Mouse (Mus musculus) B cell, adult 67 days (primary cell): ENCODE measurements around the gene Ifitm6. TPM values are rescaled to one million over a fixed set of nuclear protein-coding genes. Genes with fewer than 3 reads are reported as not detected.

Experiments used
- total RNA-seq, 2 experiments: library from RNA; stranded (reverse); gene quantifications; 4 replicates each; pipeline ENCODE4 v1.2.4; 2023

Gene Ifitm6
- not detected for total RNA-seq

GRCm38 (mm10) chr7:141017824-141018223 is at the start of gene Ifitm6:
Gene Ifitm6, minus strand, starts transcription at chr7:141017924.

GRCm38 (mm10) chr7:141060426-141061242 is 42.9 kb upstream of the Ifitm6 start, which contains the start of gene B4galnt4:
Gene B4galnt4, plus strand, starts transcription at chr7:141061104.

GRCm38 (mm10) chr7:141028831-141029230 is 11.1 kb upstream of the Ifitm6 start, which contains the start of gene Gm17387:
Gene Gm17387, plus strand, starts transcription at chr7:141029131.

GRCm38 (mm10) chr7:141010593-141010992 is 7.1 kb downstream of the Ifitm6 start, which contains the start of gene Ifitm3:
Gene Ifitm3, minus strand, starts transcription at chr7:141010770.

GRCm38 (mm10) chr7:140966921-140967320 is 50.8 kb downstream of the Ifitm6 start, which contains the start of gene Ifitm1:
Gene Ifitm1, plus strand, starts transcription at chr7:140967221.

Other genes with a start within 250 kb of the Ifitm6 start
- not detected for gene Syce1, start 230.1 kb downstream of the Ifitm6 start, total RNA-seq
- gene Zfp941, start 195.7 kb downstream of the Ifitm6 start, total RNA-seq: under 1 TPM in 1 of 2 experiments, not detected in 1; 0.15 TPM
- gene Urah, start 182.9 kb downstream of the Ifitm6 start, total RNA-seq: not detected
- gene Scgb1c1, start 172.4 kb downstream of the Ifitm6 start, total RNA-seq: not detected
- gene Odf3, start 170.1 kb downstream of the Ifitm6 start, total RNA-seq: not detected
- gene Gm45785, start 161.6 kb downstream of the Ifitm6 start, total RNA-seq: not detected
- gene Ric8a, start 161.0 kb downstream of the Ifitm6 start, total RNA-seq: 100 to 1,000 TPM; 112 to 126 TPM
- gene Bet1l, start 160.3 kb downstream of the Ifitm6 start, total RNA-seq: 10 to 100 TPM; 22.5 to 22.8 TPM
- gene Psmd13, start 136.0 kb downstream of the Ifitm6 start, total RNA-seq: 10 to 100 TPM; 79.6 to 82.9 TPM
- 10 to 100 TPM; 10.8 to 12.7 TPM for gene Sirt3, start 135.6 kb downstream of the Ifitm6 start, total RNA-seq
- not detected for gene Cox8b, start 117.5 kb downstream of the Ifitm6 start, total RNA-seq
- not detected for gene Nlrp6, start 97.0 kb downstream of the Ifitm6 start, total RNA-seq
- 10 to 100 TPM; 20.9 to 22.3 TPM for gene Pgghg, start 76.5 kb downstream of the Ifitm6 start, total RNA-seq
- not detected for gene Ifitm5, start 67.6 kb downstream of the Ifitm6 start, total RNA-seq
- gene Gm45717, start 62.0 kb downstream of the Ifitm6 start, total RNA-seq: not detected
- 10 to 100 TPM; 14.7 to 16.9 TPM for gene Ifitm2, start 61.9 kb downstream of the Ifitm6 start, total RNA-seq
- gene Ifitm1, start 50.7 kb downstream of the Ifitm6 start, total RNA-seq: 1 to 10 TPM in 1 of 2 experiments, not detected in 1; 1.1 TPM
- 1 to 10 TPM; 2.1 to 4.4 TPM for gene Ifitm3, start 7.2 kb downstream of the Ifitm6 start, total RNA-seq
- gene Gm17387, start 11.2 kb upstream of the Ifitm6 start, total RNA-seq: not detected
- not detected for gene B4galnt4, start 43.2 kb upstream of the Ifitm6 start, total RNA-seq
- 10 to 100 TPM; 27.8 to 32.3 TPM for gene Pkp3, start 60.3 kb upstream of the Ifitm6 start, total RNA-seq
- gene Sigirr, start 82.6 kb upstream of the Ifitm6 start, total RNA-seq: 10 to 100 TPM; 44.7 to 51.9 TPM
- gene Ano9, start 99.9 kb upstream of the Ifitm6 start, total RNA-seq: not detected
- gene Ptdss2, start 104.5 kb upstream of the Ifitm6 start, total RNA-seq: 1 to 10 TPM; 9.0 to 9.8 TPM
- gene Rnh1, start 154.9 kb upstream of the Ifitm6 start, total RNA-seq: 10 to 100 TPM; 76.8 to 79.0 TPM
- 10 to 100 TPM; 23.1 to 28.1 TPM for gene Hras, start 176.1 kb upstream of the Ifitm6 start, total RNA-seq
- 1 to 10 TPM; 5.4 to 7.7 TPM for gene Lrrc56, start 176.2 kb upstream of the Ifitm6 start, total RNA-seq
- 1 to 10 TPM; 4.9 TPM for gene Lmntd2, start 196.2 kb upstream of the Ifitm6 start, total RNA-seq
- 10 to 100 TPM; 13.4 to 15.4 TPM for gene Rassf7, start 197.9 kb upstream of the Ifitm6 start, total RNA-seq
- 100 to 1,000 TPM; 149 TPM for gene Phrf1, start 210.9 kb upstream of the Ifitm6 start, total RNA-seq
- 10 to 100 TPM; 27.7 to 43.8 TPM for gene Irf7, start 248.6 kb upstream of the Ifitm6 start, total RNA-seq